Mouse (Mus musculus) layer of hippocampus, adult 11-12 months (tissue): ENCODE results near the gene Gm20604.

Experiments
- DNase-seq: peaks from one replicate; pipeline ENCODE4 v3.0.0; 2022; ENCODE audit warnings: low spot score

Gm20604 gene

GRCm38 (mm10) chr12:102705906-102706640, 52.4 kb downstream of the Gm20604 start:
- DNase-seq = no peak

- peak; percentile 91 for DNase-seq
These were observed 53.1 kb downstream of the Gm20604 start for GRCm38 (mm10) chr12:102705216-102705871.

GRCm38 (mm10) chr12:102704457-102705198, 53.8 kb downstream of the Gm20604 start, which contains the start of gene Itpk1:
Itpk1 (minus strand) TSS chr12:102704930.
- DNase-seq = peak; percentile 44

GRCm38 (mm10) chr12:102703921-102704408, 54.5 kb downstream of the Gm20604 start:
- DNase-seq = no peak

GRCm38 (mm10) chr12:102703441-102703840, 55.0 kb downstream of the Gm20604 start:
- no peak for DNase-seq

GRCm38 (mm10) chr12:102703111-102703412, 55.4 kb downstream of the Gm20604 start:
- DNase-seq = peak; percentile 71

GRCm38 (mm10) chr12:102702356-102703110, 55.9 kb downstream of the Gm20604 start:
- peak; percentile 88 for DNase-seq

- no peak for DNase-seq
These were observed 56.7 kb downstream of the Gm20604 start for GRCm38 (mm10) chr12:102701691-102702207.

- DNase-seq = no peak
These were observed 58.0 kb downstream of the Gm20604 start for GRCm38 (mm10) chr12:102700453-102700852.

GRCm38 (mm10) chr12:102699156-102699555, 59.3 kb downstream of the Gm20604 start:
- DNase-seq = no peak

- no peak for DNase-seq
These were observed 60.3 kb downstream of the Gm20604 start for GRCm38 (mm10) chr12:102698089-102698684.

- no peak for DNase-seq
These were observed 61.1 kb downstream of the Gm20604 start for GRCm38 (mm10) chr12:102697381-102697780.

- no peak for DNase-seq
These were observed 61.7 kb downstream of the Gm20604 start for GRCm38 (mm10) chr12:102696635-102697354.

GRCm38 (mm10) chr12:102695369-102696239, 62.9 kb downstream of the Gm20604 start:
- peak; percentile 81 for DNase-seq

GRCm38 (mm10) chr12:102691761-102692160, 66.7 kb downstream of the Gm20604 start:
- no peak for DNase-seq
